Mouse (Mus musculus): ENCODE data around the gene Serf2.

- TF ChIP-seq CTCF (IDR thresholded peaks at IDR 0.05; ENCODE audit: insufficient read depth, low read depth, low read length), result no peak
- no peak for TF ChIP-seq POLR2A (IDR thresholded peaks at IDR 0.05; ENCODE audit: insufficient read depth, low read depth, low read length)
Measured at GRCm38 (mm10) chr2:121474180-121474535, 25.2 kb downstream of the Serf2 start.

All from olfactory bulb, adult 2 months (tissue).